Mouse (Mus musculus) gastrocnemius, postnatal 14 days (tissue): ENCODE measurements at regions not wholly inside any gene's neighbourhood (a gene's known extent, or its start where the extent isn't known, plus 50 kb on each side); places are given as distances from the start of the nearest gene placed in this dataset.

Experiments used
- DNase-seq: peaks from one replicate; pipeline ENCODE4 v3.0.0; 2021; ENCODE audit warnings: mixed read lengths
- intact Hi-C: fragments of 180-260 bp; cut with DNase I; formaldehyde crosslinking; loops from one replicate; pipeline ENCODE4 v1.15.1; 2025; ENCODE audit warnings: low total_unique reads

DNA sequence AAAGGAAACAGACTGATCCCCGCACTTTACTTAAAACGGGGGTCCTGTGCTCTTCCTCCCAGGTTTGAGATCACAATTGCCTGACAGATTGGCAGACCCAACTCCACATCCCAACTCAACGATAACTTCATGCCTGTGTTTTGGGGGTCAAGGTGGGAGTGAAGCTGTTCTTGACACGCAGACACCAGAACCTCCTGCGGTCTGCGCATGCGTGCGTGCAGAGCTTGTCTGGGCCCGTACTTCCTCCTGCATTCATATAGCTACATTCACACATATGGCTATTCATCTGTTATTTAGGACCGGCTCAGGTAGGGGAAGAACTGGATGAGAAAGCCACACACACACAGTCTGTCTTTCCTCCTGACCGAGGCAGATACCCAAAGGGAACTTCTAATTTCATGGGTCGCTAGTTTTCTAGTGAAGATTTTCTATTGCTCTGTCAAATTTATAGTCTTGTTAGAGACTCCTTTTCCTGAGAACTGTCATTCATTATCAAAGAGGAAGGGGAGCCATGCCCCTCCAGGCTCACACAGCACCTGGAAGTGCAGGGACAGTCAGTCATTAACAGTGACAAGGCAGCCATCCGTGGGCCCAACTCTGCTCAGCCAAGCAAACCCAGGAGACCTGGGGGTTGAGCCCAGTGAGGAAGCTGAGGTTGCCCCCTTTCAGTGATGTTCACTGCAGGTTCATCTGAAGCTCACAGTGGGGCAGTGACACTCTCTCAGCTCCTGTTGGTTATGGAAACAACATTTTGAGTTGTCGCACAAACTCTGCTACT lies 104.0 kb upstream of the Gm3448 start:
- DNase-seq = no peak
- intact Hi-C loops = no loop called here

DNA sequence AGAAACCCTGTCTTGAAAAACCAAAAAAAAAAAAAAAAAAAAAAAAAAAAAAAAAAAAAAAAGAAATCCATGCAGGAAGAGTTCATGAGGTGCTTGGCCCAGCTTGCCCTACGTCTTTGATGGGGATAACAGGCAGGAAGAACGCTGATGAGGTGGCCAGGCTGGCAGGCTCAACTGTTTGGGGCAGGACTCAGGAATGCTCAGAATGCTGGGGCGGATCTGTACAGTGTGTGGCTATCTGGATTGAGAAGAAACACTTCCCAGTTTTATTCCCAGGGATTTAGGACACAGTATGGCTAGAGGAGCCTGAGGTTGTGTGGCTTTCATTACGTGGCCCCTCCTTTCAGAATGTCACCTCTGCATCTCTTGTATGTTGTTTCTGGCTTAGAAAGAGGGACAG lies 99.1 kb upstream of the Gm3448 start:
- intact Hi-C loops = no loop called here
- DNase-seq = peak; percentile 25
